Mouse (Mus musculus) adrenal gland (tissue): Measurements from ENCODE around the gene Acap2.

Source experiments
- intact Hi-C: fragments of 180-260 bp; cut with DNase I; formaldehyde crosslinking; loops from one replicate; pipeline ENCODE4 v1.15.1; 2025

The Acap2 gene

DNA sequence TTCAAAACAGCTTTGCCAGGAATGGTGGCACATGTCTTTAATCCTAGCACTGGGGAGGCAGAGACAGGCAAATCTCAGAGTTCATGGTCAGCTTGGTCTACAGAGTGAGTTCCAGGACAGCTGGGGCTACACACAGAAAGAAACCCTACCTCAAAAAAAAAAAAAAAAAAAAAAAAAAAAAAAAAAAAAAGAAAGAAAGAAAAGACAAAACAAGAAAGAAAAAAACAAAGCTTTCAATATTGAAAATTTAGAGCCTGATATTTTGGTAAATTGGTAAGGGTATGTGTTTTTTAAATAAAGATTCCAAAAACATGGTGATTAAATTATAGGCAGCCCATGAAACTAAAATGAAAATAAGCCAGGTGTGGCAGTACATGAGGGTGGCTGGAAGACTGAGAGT is 29.6 kb downstream of the Acap2 start:
- intact Hi-C loops = no loop called here

DNA sequence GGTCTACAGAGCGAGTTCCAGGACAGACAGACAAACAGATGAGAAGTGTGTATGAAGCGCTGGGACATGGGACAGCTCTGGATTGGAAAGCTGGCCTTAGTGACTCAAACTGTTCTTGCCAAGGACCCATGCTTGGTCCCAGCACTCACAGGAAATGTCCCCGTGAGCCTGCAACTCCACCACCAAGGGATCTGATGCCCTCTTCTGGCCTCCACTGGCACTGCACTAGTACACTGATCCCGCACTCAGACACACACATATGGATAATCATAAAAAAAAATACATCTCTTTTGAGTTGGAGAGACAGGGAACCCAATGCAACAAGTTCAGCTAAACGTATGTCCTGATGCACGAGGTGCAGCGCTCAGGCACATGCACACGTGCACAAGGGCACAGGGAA is 30.7 kb downstream of the Acap2 start:
- intact Hi-C loops = no loop called here

DNA sequence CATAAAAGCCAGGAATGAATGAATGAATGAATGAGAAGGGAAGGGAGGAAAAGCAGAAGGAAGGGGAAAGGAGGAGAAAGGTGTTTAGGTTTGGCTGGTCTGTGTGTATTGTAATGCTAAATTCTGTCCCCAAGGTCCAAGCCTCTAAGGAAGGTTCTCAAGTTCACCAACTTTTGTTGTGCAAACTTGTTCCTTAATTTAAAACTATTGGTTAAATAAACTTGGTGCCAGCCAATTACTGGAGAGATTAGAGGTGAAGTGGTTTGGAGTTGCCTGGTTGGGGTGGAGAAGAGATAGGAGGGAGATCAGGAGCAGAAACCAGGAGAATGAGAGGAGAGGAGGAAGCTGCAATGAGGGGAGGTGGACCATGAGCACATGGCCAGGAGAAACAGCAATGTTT is 31.4 kb downstream of the Acap2 start:
- intact Hi-C loops = no loop called here

DNA sequence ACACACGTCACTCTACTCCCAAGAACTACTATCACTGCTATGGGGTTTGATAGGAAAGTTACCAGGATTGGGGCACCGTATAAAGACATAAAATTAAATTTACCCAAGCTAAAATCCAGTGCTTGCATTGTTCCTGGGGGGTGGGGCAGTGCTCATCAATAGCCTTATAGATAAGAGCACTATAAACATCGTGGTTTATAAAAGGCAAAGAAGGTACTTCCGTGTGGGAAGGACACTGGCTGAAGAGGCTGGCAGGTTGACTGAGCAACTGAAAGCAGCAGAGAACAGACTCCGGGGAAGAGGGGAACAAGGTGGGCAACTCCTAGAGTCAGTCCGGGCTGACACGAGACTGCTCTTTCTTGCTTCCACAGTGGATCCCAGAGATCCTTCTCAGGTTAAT is 33.1 kb downstream of the Acap2 start:
- intact Hi-C loops = no loop called here

DNA sequence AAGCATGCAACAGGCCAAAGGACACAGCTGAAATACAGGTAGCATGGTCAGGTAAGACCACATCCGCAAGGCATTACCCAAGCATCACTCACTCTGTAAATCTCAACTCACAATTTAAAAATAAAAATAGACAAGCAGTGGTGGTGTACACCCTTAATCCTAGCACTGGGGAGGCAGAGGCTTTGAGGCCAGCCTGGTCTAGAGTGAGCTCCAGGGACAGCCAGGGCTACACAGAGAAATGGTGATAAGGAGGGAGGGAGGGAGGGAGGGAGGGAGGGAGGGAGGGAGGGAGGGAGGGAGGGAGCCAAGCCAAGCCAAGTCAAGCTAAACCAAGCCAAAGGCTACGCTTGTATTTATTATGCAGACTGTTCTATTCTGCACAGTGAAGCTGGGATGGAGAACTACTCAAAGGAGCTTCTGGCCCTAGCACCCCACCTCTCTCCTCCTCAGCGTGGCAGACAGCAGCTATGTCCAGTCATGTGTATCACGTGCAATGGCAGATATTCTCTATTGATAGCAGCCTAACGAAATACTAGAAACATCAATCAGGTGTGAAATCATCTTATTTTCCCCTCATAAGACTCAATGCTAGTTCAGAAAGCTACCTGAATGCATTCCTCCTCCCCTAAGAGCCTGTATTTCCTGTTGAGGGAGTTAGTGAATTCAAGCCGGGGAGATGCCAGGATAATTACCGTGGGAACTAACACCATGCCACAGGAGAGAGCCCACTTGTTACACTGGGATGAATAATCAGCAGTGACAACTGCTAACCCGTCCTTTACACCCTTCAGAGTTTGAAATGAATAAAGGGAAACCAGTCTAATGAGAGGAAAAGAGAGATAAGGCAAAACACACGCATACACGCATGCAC is 33.8 kb downstream of the Acap2 start:
- intact Hi-C loops = no loop called here

DNA sequence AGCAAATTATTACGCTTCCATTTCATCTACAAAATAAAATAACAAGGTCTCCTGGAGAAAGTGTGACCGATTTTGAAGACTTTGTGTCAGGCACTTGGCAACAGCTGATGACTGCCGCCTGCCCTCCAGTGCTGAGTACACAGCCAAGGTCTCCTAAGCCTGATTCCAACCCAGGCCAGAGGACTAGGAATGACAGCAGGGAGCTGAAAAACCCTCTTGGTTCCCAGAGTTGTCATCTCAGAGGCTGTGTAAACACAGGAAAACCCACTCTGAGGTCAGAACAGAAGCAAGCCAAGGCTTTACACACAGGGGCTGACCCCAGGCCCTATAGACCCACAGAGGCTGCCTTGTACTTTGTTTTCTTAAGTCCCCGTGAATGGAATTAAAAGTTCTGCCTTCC is 35.1 kb downstream of the Acap2 start:
- intact Hi-C loops = no loop called here

DNA sequence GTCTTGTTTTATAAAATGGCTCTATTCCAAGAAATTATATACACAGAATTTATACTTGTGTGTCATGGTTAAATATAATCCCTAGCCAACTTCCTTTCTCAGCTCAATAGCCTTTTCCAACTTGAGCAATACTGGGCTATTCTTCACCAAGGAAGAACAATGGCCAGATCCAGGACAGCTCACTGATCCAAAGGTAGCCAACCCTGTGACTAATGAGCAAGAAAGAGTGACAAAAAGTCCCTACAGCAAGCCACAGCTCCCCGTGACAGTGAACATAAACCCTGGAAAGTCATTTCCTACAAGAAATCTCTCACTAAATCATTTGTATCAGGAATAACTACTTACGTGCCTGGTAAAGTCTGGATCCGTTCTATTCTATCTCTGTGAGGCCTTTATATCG is 35.6 kb downstream of the Acap2 start:
- intact Hi-C loops = no loop called here

DNA sequence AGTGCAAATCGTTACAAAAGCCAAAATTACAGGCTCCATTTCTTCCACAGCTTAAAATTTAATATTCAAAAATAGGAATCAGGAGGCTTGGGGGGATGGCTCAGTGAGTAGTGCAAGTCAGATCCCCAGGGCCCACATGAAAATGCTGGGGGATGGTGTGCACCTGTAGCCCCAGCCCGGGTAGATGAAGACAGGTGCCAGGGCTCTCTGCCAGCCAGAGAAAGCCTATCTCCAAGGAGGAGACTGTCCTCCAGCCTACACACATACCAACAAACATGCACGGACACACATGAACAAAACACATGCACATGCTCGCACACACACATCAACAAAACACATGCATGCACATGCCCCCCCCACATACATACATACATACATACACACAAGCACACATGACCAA is 36.9 kb downstream of the Acap2 start:
- intact Hi-C loops = no loop called here

DNA sequence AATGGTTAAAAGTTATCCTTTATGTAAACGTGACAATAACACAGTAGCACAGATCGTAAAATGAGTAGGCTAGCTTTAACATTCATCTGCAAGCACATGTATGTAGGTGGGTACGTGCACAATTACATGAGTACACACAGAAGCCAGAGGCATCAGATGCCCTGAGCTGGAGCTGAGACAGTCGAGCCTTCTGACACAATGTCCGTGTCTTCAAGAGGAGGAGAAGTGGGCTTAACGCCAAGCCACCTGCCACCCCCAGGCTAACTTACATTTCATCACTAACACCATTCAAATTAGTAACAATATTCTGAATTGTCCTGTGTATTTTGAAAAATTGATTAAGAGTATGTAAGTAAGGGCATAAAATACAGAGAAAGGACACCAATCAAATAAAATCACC is 40.6 kb downstream of the Acap2 start:
- intact Hi-C loops = no loop called here

DNA sequence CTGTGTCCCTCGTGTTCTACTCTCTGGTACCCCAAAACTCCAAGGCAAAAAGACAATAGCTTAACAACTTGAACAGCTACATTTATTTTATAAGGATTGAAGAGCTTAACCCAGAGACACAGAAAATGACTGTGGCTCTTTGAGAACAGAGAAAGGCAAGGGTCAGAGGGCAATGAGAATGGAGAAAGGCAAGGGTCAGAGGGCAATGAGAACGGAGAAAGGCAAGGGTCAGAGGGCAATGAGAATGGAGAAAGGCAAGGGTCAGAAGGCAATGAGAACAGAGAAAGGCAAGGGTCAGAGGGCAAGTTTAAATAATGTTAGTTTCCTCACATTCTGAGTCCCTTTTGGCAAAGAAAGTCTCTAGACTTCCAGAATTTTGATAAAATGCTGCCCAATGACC is 41.6 kb downstream of the Acap2 start:
- intact Hi-C loops = no loop called here

DNA sequence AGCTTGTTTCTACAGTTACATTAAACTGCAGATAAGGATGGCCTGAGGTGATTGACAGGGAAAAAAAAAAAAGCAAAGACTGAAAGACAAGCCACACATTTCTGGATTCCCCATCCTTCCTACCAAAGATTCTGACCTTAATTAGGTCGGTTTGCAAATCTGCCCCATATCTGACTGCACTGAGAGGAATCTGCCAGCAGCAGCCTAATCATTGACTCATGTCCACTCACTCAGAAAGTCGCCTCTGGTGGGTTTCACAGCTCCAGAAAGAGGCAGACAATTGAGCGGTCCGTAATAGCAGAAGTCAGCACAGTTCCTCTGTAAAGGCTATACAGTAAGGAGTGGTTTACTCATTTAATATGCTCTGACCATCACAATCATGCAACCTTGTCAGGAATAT is 51.2 kb downstream of the Acap2 start:
- intact Hi-C loops = no loop called here

DNA sequence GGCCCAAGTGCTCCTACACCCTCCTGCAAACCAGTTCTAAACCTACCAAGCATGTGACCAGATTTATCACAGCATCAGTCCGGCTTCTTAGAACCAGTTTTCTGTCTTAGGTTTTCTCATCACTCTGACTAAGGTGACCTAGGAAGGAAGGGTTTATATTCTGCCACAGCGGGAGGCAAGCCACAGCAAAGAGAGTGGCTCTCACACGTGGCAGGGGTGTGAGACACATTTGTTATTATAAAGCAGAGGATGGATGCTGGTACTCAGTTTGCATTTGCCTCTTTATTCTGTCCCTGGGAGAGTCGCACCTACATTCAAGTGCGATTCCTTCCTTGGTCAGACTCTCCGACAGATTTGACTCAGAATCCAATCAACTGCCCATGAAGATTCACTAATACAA is 52.2 kb downstream of the Acap2 start:
- intact Hi-C loops = no loop called here

DNA sequence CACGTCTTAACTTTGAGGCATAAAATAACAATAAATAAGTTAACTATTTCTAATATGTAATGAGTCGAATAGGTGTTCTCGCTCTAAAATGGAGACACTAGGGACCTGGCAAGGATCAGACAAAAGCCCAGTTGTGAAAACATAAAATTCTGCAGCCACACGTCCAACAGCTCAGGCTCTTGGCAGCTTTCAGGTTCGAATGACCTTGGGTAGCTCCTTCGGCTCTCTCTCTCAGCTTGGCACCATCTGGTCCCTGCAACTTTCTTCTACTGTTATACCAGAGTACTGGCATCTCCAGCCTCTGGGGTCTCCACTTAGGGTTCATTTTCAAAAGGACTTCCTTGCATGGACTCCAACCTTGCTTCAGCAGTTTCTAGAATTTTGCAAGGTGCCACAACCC is 53.3 kb downstream of the Acap2 start:
- intact Hi-C loops = no loop called here

DNA sequence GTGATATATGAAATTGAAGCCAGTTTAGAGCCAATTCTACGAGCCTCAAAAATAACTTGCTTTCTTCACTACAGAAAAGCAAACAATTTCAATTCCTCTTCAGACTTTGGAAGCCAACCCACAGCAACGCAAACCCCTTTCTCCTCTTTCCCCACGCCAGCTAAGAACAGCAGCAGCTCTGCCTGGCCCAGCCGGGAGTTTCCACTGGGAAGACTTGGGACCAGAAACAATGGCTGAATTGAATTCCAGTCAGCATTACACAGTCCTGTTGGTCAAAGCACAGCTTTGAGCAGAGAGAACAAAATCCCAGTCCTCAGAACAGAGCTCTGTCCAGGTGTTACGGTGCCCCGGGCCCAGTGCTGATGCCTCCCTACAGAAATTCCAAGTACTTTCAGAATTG is 59.1 kb downstream of the Acap2 start:
- intact Hi-C loops = no loop called here

DNA sequence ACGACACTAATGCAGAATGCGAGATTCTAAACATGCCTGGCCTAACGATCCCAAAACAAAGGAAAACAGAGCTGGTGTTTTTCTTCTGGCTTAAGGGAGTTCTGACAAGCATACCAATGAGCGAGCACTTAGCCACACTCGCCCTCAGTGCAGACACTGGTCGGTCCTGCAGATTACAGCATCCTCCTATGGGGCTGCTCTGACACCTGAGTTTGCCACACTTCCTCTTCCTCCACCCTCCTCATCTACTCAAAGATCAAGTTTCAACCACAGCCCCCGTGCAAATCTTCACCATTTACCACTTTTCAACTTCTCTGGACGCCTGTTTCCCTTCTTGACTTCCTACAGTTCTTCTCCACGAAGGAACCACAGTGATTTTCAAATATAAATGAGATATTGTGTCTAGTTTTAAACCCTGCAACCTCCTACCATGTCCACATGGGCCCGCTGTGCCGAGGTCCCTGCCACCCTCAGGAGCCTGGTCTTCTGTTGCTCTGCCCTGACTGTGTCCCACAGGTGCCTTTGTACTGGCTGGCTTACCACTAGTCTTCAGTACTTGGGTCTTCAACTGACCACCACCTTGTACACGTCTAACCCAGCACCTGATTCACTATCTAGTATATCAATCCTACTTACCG is 64.3 kb downstream of the Acap2 start:
- intact Hi-C loops = loop anchor here (10.0 kb wide), 1 partner anchor 218 kb away; no protein-coding TSS in a partner anchor

DNA sequence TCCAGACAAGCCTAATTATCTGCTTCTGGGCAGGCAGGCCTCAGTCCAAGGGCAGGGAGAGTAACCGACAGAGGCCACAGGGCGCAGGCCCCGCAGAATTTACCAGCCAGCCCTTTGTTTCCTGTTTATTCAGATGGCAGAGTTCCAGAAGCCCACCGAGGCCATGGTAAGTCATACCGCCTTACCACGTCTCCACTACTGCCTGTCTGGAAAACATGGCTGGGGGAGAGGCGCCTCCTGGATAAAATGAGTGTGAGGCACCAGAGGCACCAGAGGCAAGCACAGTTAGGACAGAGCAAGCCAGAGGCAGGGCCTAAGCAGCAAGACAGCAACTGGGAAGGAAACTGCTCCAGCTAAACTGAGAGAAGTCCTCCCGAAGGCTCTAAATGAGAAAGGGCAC is 65.5 kb downstream of the Acap2 start:
- intact Hi-C loops = loop anchor here (10.0 kb wide), 1 partner anchor 219 kb away; no protein-coding TSS in a partner anchor

DNA sequence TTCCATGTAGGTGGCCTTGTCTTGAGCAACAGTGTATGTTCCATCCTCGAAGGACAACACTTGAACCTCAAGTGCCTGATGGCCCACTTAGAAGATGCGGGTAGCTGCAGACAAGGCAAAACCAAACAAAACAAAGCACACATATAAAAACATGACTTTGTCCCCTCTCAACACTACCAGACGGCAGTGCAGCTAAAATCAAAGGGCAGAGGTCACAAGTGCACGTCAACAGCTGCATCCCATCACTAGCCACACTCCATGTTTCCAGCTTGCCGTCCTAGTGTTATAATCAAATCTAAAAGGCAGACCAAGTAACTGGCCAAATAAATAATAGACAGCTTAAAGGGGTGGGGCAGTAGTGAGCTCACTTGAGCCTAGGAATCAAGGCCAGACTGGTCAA is 69.5 kb downstream of the Acap2 start:
- intact Hi-C loops = loop anchor here (10.0 kb wide), 1 partner anchor 223 kb away; no protein-coding TSS in a partner anchor

DNA sequence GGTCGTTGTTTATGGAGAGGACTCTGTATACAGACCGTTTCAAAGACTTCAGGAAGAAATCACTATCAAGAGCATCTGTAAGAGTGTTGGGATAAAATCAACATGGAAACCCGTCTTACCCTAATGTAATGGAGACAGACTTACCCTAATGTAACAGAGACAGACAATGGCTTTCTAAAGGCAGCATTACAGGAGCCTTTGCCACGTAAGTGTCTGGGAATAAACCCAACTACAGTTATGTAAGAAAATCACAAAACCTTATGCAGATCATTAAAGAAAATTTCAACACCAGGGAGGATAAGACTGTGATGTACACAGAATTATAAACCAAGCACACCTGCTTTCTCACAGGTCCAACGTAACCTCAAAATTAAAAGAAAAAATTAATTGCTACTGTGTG is 72.9 kb downstream of the Acap2 start:
- intact Hi-C loops = no loop called here

DNA sequence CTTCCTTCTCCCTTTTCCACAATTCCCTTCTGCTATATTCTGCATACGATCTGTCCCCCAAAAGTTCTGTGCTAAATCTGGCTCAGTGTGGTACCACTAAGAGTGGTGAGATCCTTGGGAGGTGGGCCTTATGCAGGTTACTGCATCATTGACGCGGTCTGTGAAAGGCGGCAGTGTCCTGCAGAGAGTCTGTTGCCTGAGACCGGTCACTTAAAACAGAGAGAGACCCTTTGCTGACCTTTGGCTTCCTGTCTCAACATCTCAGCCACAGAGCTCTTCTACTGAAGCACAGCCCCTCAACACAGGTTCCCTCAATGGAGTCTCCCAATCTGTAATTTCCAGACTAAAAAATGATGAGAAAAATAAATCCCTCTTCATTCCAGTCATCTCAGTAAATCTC is 76.1 kb downstream of the Acap2 start:
- intact Hi-C loops = no loop called here

DNA sequence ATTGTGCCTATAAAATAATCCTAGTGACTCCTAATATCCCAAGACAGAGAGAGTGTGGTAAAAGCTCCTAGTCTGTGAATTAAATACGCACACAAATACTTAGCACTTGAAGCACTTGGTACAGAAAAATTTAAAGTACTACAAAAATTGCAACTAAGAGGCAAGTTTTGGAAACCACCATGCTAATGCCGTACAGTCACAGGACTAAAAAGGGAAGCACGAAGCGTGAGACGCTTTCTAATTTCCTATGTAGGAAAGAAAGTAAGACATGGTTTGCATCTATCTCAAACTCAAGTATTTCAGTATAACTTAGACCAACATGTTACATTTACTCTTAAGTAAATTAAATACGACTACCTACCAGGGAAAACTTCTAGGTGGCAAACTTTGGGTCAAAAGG is 79.4 kb downstream of the Acap2 start:
- intact Hi-C loops = no loop called here

DNA sequence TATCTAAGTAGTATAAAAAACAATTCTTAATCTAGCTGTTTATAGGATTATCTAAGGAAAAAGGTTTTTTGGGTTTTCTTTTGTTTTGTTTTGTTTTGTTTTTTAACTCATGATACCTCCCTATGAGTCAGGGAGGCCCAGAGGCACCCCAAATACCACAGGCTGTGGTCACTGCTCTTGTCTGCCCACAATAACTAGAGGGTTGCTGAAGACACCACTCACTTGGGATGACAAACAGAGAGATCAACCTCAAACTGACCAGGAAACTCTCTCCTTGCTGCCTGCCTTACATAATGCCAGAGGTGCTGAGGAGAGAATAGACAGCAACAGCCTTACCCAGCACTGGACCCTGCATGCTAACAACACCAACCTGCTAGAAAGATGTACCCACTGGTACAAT is 87.4 kb downstream of the Acap2 start:
- intact Hi-C loops = no loop called here

DNA sequence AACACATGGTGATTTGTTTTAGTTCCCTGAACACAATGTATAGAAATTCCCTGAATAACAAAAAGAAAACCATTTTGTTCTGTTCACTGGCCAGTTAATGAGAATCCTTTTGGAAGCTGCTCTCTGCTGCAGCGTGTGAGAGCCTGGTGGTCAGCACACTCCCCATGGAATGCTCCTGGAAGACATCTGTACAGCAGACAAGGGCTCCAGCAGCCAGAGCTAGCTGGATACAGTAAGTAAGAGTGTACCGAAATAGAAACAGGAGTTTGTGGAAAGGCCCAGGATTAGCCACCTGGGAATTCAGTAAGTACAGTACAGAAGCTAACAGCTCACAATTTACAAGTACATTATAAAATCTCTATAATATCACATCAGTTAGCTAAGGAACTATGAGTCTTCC is 99.7 kb downstream of the Acap2 start:
- intact Hi-C loops = no loop called here

DNA sequence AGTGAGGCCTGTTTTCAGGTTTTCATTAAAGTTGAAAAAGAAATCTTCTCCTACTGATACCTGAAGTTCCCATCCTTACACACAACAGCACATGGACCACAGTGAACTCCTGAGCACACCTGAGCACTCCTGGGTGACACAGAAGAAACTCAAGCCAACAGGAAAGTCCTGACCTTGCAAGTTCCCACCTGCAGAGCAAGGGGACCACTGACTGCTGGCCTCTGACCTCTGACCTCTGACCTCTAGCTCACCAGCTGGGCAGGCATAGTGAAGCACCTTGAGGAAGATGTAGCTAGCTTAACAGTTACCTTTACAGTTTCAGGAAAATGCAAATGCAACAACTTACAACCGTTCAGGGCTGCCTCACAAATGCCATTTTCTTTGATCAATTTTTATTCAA is 101.1 kb downstream of the Acap2 start:
- intact Hi-C loops = no loop called here
